Mouse (Mus musculus) olfactory bulb, adult 2 months (tissue): ENCODE data around the gene Gimap4. TPM values are rescaled to one million over a fixed set of nuclear protein-coding genes. Genes with fewer than 3 reads are reported as not detected.
A peak's percentile ranks its signal among the peaks of the same experiment; 100 is the strongest.

Experiments
- H3K27ac ChIP-seq: fragments of 200-500 bp; 2 replicates; pipeline ENCODE4 v1.5.1; 2012; ENCODE audit warnings: low read depth, low read length; ENCODE audit not compliant: insufficient read depth
- H3K4me1 ChIP-seq: fragments of 200-500 bp; 2 replicates; pipeline ENCODE4 v1.6.1; 2012; ENCODE audit warnings: low read length; ENCODE audit not compliant: control insufficient read depth, insufficient read depth
- H3K4me3 ChIP-seq: fragments of 200-500 bp; 2 replicates; pipeline ENCODE4 v1.5.1; 2012; ENCODE audit warnings: mild to moderate bottlenecking, low read depth, low read length, moderate library complexity; ENCODE audit not compliant: insufficient read depth
- CTCF ChIP-seq: fragments of 200-500 bp; IDR thresholded peaks from 2 replicates; pipeline ENCODE4 v1.5.1; 2012; ENCODE audit warnings: low read depth, mild to moderate bottlenecking, low read length, moderate library complexity; ENCODE audit not compliant: insufficient read depth
- POLR2A ChIP-seq: fragments of 200-500 bp; IDR thresholded peaks from 2 replicates; pipeline ENCODE4 v1.6.1; 2012; ENCODE audit warnings: mild to moderate bottlenecking, low read depth, low read length, moderate library complexity; ENCODE audit not compliant: insufficient read depth
- WGBS: fragments of 180-500 bp; shearing (Covaris S2); methylation state at CpG from one replicate; pipeline ENCODE4 v1.1.7; 2018; 5-methylcytosine and 5-hydroxymethylcytosine counted together
- polyA plus RNA-seq: library from polyadenylated mRNA; stranded (reverse); fragments of >200 nt; gene quantifications from 2 replicates; pipeline ENCODE4 v1.2.4, GENCODE M21; 2012; ENCODE audit warnings: low replicate concordance; ENCODE audit not compliant: missing spikeins, insufficient read depth, insufficient read length

The Gimap4 gene
- polyA plus RNA-seq, result not detected in 2 replicates

DNA sequence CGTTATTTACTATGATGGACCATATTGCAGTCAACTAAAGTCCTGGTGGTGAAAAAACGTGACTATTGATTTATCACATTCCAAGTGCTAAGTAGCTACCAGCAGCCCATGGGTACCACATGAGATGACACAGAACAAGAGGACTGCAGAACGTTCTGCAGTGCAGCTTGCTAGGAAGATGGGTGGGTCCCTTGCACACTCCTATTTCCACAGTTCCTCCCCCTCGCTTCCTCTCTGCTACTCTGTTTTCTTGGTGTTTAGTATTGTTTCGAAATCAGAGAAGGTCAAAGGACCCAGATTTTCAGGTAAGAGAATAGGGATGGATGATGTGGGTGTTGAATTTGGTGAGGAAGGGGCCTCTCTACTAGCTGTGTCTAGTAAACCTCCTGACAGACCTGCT, at the start of gene Gimap4:
Gimap4 (plus strand) TSS at position 231 of the 400 bp plus-strand sequence.
- WGBS, result 74% methylated on average over 5 of the region's 5 CpGs
- Histone ChIP-seq H3K4me3 (no peak within 1 kb of the TSS), H3K4me1 (no peaks in the 10 kb centered on the region), H3K27ac (no peak within 1 kb of the TSS)
- TF ChIP-seq POLR2A (no peak), CTCF (no peak)

DNA sequence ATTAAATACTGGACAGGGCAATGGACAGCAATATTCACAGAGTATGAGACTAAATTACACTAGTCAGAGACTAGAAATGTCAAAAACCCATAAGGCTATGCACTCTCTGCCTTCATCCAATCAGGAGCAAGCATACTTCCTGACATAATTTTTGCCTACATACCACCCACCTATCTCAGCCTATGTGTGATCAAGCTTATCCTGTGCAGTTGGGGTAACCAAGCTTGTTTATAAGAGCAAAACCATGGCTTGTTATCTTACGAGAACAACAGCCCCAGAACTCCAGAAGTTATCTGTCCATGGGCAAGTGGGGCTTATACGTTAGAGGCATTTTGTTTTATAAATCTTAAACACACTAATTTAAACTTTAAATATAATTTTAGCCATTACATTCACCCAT, 49.2 kb upstream of the Gimap4 start:
- H3K4me1 ChIP-seq, result peaks cover 2% of the 10 kb centered on the region; the same call in 1 of the 2 replicates
- WGBS, result 94% methylated on average over 2 of the region's 2 CpGs
- H3K4me3 ChIP-seq, result no peak overlapping the region
- no peak for TF ChIP-seq POLR2A
- no peak for TF ChIP-seq CTCF
- no peak overlapping the region for H3K27ac ChIP-seq

DNA sequence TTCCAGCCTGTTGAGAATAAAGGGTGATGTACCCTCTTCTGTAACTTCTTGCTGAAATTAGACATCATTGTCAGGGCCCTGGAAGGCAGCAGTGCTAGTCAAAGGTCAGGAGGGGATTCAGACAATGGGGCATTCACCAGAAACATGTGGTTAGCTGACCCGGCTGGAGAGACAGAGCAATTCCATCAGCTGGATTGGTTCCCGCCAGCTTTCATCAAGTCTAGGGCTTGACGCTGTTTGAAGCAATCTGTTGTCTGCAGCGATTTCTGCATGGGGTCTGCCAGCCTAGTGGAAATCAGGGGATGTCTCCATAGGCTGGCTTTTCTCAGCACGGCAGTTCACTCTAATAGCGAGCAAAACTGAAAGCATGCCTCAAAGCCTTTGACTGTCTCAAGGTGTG, 47.8 kb upstream of the Gimap4 start:
- no peak overlapping the region for H3K4me3 ChIP-seq
- WGBS, result 71% methylated on average over 6 of the region's 6 CpGs
- no peak overlapping the region for H3K27ac ChIP-seq
- H3K4me1 ChIP-seq, result peaks cover 2% of the 10 kb centered on the region; the same call in 1 of the 2 replicates
- TF ChIP-seq CTCF (no peak), POLR2A (no peak)

DNA sequence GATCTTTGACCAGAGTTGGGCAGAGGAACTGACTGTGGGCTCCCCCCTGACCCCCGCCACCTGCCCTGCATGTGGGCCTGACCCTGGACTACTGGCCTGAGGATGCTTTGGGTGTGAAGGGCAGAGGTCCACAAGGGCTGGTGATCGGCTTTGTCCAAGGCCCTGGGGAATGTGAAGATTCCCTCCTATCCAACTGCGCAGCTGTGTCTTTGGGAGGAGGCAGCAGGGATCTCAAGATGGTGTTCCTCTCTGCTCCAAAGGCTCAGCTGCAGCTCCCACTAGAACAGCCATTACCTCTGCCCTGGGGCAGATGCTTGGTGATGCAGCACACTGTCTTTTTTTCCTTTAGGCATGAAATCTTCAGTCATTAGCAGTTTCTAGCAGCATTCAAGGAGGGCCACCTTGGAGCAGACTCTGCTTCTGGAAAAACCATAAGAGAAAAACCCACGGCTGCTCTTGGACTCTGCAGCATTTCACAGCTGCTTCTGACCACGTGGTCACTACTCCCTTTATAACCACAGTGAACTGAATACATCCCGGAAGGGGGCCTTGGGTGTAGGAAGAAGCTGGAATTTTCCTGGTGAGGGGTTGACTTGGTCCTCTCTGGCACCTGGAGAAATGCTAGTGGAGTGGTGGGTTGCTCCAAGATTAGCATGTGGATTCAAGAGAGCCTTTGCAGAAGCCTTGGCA, 46.4 kb upstream of the Gimap4 start:
- H3K4me3 ChIP-seq, result no peak overlapping the region
- TF ChIP-seq POLR2A (no peak), CTCF (no peak)
- H3K4me1 ChIP-seq, result peaks cover 2% of the 10 kb centered on the region; the same call in 1 of the 2 replicates
- no peak overlapping the region for H3K27ac ChIP-seq
- WGBS, result 61% methylated on average over 6 of the region's 6 CpGs

DNA sequence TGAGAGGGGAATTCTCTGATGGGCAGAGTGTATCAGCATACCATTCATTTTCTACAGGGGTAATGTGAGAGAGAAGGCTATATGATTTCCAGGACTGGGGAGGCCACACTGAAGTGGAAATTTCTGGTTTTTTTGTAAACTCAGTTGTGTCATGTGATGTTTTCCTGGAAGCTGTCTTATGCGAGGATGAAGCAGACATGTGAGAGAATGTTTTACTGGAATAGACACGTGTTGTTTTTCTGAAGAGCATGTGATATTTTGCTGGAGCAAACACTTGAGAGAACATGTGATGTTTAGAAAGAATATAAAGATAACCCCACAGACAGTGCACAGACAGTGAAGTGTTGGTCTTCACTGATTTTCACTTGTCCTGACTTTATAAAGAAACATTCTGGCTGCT, 45.8 kb upstream of the Gimap4 start:
- WGBS, result 66% methylated on average over 2 of the region's 2 CpGs
- no peak overlapping the region for H3K4me3 ChIP-seq
- H3K27ac ChIP-seq, result no peak overlapping the region
- no peak for TF ChIP-seq POLR2A
- no peak for TF ChIP-seq CTCF
- H3K4me1 ChIP-seq, result peaks cover 2% of the 10 kb centered on the region; the same call in 1 of the 2 replicates

DNA sequence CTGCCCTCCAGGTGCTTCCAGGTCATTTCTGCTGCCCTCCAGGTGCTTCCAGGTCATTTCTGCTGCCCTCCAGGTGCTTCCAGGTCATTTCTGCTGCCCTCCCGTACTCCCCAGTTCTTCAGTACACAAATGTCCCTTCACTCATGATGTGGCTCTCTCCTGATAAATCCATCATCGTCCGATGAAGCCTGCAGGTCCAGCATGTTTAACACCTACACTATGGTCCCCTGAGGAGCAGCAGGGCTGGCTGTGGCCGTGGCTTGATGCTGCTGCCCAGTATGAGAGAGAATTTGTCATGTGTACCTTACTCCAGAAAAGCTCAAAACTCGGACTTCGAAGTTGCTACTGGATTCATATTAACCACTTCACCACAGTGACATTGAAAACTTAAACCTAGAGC, 43.0 kb upstream of the Gimap4 start:
- Histone ChIP-seq H3K27ac (no peak overlapping the region), H3K4me3 (no peak overlapping the region), H3K4me1 (peaks cover 2% of the 10 kb centered on the region; the same call in 1 of the 2 replicates)
- TF ChIP-seq CTCF (no peak), POLR2A (no peak)
- 87% methylated on average over 6 of the region's 6 CpGs for WGBS

DNA sequence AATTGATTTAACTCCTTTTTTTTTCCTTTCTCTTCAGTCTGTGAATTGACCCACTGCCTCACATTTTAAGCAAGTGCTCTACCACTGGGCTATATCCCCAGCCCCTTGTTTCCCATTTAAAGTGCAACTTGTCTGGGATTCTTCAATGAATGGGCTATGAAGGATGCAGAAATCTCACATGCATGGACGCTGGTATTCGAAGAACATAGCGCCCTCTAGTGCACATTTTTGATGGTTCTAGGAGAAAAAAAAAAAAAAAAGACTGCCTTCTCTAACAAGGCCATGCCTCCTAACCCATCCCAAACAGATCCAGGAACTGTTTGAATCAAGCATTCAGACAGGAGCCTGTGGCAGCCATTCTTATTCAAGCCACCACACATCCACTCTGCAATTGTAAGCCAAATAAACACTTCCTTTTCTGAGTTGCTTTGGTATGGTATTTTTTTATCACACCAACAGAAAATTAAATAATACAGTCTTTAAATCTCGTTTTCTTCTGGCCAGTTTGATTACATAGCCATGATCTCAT, 41.5 kb upstream of the Gimap4 start:
- 20% methylated on average over 4 of the region's 4 CpGs for WGBS
- no peak for TF ChIP-seq POLR2A
- TF ChIP-seq CTCF, result no peak
- Histone ChIP-seq H3K4me3 (no peak overlapping the region), H3K4me1 (peaks cover 4% of the 10 kb centered on the region; the same call in 1 of the 2 replicates), H3K27ac (no peak overlapping the region)

DNA sequence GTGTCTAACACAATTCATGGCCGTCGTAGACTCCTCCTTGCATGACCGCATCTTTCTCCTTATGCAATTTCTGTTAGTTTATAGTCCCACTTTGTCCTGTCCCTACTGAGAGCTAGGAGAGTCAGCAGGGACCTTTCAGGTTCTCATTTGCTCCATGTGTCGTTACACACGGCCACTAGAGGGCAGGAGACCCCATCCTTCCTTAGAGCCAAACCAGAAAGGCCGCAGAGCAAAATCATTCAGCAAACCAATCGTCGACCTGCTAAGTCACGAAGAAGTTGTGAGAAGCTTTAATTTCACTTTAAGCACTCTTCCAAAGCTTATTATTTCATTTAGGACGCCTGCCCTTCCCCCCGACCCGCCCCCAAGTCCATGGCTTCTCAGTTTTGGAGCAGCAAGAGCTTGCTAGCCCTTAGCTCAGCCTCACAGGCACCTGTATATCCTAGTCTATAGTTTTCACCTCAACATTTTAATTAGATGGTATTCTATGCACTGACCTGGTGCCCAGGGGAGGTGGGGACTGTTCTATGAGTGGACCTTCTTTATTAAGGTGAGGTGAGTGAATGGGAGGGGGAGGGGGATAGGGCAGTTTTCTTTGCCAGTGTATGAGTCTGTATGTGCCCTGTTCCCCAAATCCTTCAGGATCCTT, 38.6 kb upstream of the Gimap4 start:
- H3K4me1 ChIP-seq, result 0 out of 2 replicates have a peak, but pooled peaks cover 4% of the 10 kb centered on the region
- TF ChIP-seq POLR2A, result no peak
- peak; percentile 20; the same call in 1 of the 2 replicates for TF ChIP-seq CTCF
- 9% methylated on average over 12 of the region's 12 CpGs for WGBS

DNA sequence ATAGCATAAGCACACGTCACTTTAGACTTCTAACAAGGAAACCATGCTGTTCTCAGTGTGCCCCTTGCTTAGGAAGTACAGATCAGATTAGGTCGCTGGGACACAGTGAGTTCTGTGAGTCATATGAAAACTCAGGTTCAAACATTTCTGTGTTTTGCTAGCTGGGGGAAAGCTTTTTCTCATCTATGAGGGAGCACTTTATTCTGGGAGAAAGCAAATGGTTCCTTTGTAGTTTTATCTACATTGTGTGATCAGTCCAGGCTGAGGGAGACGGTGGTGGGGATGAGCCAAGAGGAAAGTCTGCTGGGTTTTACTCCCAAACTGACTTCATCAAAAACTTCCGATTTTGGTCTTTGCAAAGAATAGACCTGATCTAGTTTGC, 38.0 kb upstream of the Gimap4 start:
- TF ChIP-seq CTCF (no peak), POLR2A (no peak)
- Histone ChIP-seq H3K4me3 (no peak overlapping the region), H3K4me1 (0 out of 2 replicates have a peak, but pooled peaks cover 4% of the 10 kb centered on the region), H3K27ac (no peak overlapping the region)
- 83% methylated on average over 4 of the region's 4 CpGs for WGBS

More for the DNA sequence above, 38.6 kb upstream of the Gimap4 start:
- no peak overlapping the region for H3K27ac ChIP-seq
- H3K4me3 ChIP-seq, result no peak overlapping the region
